Mouse (Mus musculus): Measurements from ENCODE around the gene Naga. TPM values are rescaled to one million over a fixed set of nuclear protein-coding genes. Genes with fewer than 3 reads are reported as not detected.

Gene Naga
- polyA plus RNA-seq, 1 experiment from 2014 or later: 68.6 TPM

Other genes starting within 250 kb of the Naga start
- 17.7 and 18.4 TPM in 2 replicates for gene Ccdc134, start 211.0 kb downstream of the Naga start, polyA plus RNA-seq (2014; fragmentation: Nextera tagmentation; extraction: Ambion mirVana)
- gene Srebf2, start 191.7 kb downstream of the Naga start, polyA plus RNA-seq (2014; fragmentation: Nextera tagmentation; extraction: Ambion mirVana): 128 and 133 TPM in 2 replicates
- 0.30 and 0.39 TPM in 2 replicates for gene Shisa8, start 126.1 kb downstream of the Naga start, polyA plus RNA-seq (2014; fragmentation: Nextera tagmentation; extraction: Ambion mirVana)
- 0.18 TPM in 1 of 2 replicates, not detected in the other for gene Tnfrsf13c, start 114.6 kb downstream of the Naga start, polyA plus RNA-seq (2014; fragmentation: Nextera tagmentation; extraction: Ambion mirVana)
- gene Cenpm, start 94.2 kb downstream of the Naga start, polyA plus RNA-seq (2014; fragmentation: Nextera tagmentation; extraction: Ambion mirVana): 72.1 and 86.7 TPM in 2 replicates
- gene 1500009C09Rik, start 86.5 kb downstream of the Naga start, polyA plus RNA-seq (2014; fragmentation: Nextera tagmentation; extraction: Ambion mirVana): not detected in 2 replicates
- gene Sept3, start 64.0 kb downstream of the Naga start, polyA plus RNA-seq (2014; fragmentation: Nextera tagmentation; extraction: Ambion mirVana): 16.1 and 16.6 TPM in 2 replicates
- 0.18 and 0.29 TPM in 2 replicates for gene Wbp2nl, start 40.0 kb downstream of the Naga start, polyA plus RNA-seq (2014; fragmentation: Nextera tagmentation; extraction: Ambion mirVana)
- gene Pheta2, start within 50 bp of the Naga start, polyA plus RNA-seq (2014; fragmentation: Nextera tagmentation; extraction: Ambion mirVana): 15.2 and 16.1 TPM in 2 replicates
- gene Smdt1, start within 50 bp of the Naga start, polyA plus RNA-seq (2014; fragmentation: Nextera tagmentation; extraction: Ambion mirVana): 251 and 266 TPM in 2 replicates
- gene Ndufa6, start 15.4 kb upstream of the Naga start, polyA plus RNA-seq (2014; fragmentation: Nextera tagmentation; extraction: Ambion mirVana): 393 and 403 TPM in 2 replicates
- 5.9 and 10.4 TPM in 2 replicates for gene Cyp2d22, start 41.3 kb upstream of the Naga start, polyA plus RNA-seq (2014; fragmentation: Nextera tagmentation; extraction: Ambion mirVana)
- gene Cyp2d11, start 55.1 kb upstream of the Naga start, polyA plus RNA-seq (2014; fragmentation: Nextera tagmentation; extraction: Ambion mirVana): not detected in 2 replicates
- gene Cyp2d10, start 68.3 kb upstream of the Naga start, polyA plus RNA-seq (2014; fragmentation: Nextera tagmentation; extraction: Ambion mirVana): not detected in 2 replicates
- not detected in 2 replicates for gene Cyp2d9, start 94.5 kb upstream of the Naga start, polyA plus RNA-seq (2014; fragmentation: Nextera tagmentation; extraction: Ambion mirVana)
- gene Cyp2d12, start 216.1 kb upstream of the Naga start, polyA plus RNA-seq (2014; fragmentation: Nextera tagmentation; extraction: Ambion mirVana): not detected in 2 replicates